In genomic region chr13:55189531-55190107, GRCm38 (mm10) we compare ENCODE assay signal across 8 mouse cellular contexts. TPM values are rescaled to one million over a fixed set of nuclear protein-coding genes. Genes with fewer than 3 reads are reported as not detected.
A peak's percentile ranks its signal among the peaks of the same experiment; 100 is the strongest.
DNase-seq lines count a peak whose midpoint lies in the region; ATAC-seq and TF ChIP-seq lines count a peak whose summit lies in the region.

No protein-coding gene starts in this region.

- H3K9ac ChIP-seq in CH12.LX (ENCODE audit: insufficient read depth, low read depth): peak overlapping the region; percentile 84
- peak overlapping the region; percentile 78 for H3K9ac ChIP-seq in forebrain, embryonic 14.5 days (ENCODE audit: low read length)

- TF ChIP-seq RAD21 in CH12.LX (IDR thresholded peaks at IDR 0.05; ENCODE audit: low read depth, low read length): no peak

- peak; percentile 79 for DNase-seq in heart, embryonic 10.5 days (ENCODE audit: low spot score)
- no peak for DNase-seq in heart, postnatal 4 days
- DNase-seq in CH12.LX (ENCODE audit: extremely low read depth): no peak
- no peak for DNase-seq in forebrain, embryonic 14.5 days (ENCODE audit: low spot score)
- DNase-seq in lung, postnatal 36 days: peak; percentile 76
- DNase-seq in layer of hippocampus, postnatal 25 days (ENCODE audit: extremely low spot score in 1 of 2, low spot score in 1 of 2): no peak
- no peak for DNase-seq in urinary bladder, postnatal 25 days (ENCODE audit: low spot score)
- DNase-seq in left cerebral cortex, postnatal 25 days (ENCODE audit: low spot score in 2 of 2): no peak

- no peaks in the 10 kb centered on the region for H3K27me3 ChIP-seq in heart, embryonic 10.5 days (ENCODE audit: insufficient read depth, poor library complexity, severe bottlenecking)
- H3K27me3 ChIP-seq in CH12.LX (replicated peaks): no peaks in the 10 kb centered on the region
- H3K27me3 ChIP-seq in forebrain, embryonic 14.5 days (replicated peaks; ENCODE audit: control insufficient read depth, insufficient read depth, low read length): no peaks in the 10 kb centered on the region

- H3K79me2 ChIP-seq in CH12.LX (replicated peaks; ENCODE audit: control insufficient read depth, extremely low read depth, insufficient read depth, poor library complexity, severe bottlenecking): no peaks in the 10 kb centered on the region

- peak overlapping the region; percentile 87 for H3K4me2 ChIP-seq in CH12.LX (ENCODE audit: insufficient read depth, low read depth, poor library complexity, severe bottlenecking)
- H3K4me2 ChIP-seq in forebrain, embryonic 14.5 days (ENCODE audit: low read length): peak overlapping the region; percentile 84

- intact Hi-C loops in left cerebral cortex, postnatal 25 days (cut with DNase I): loop anchor here (2.0 kb wide), 1 partner anchor 21 kb away; no protein-coding TSS in a partner anchor

- in situ Hi-C loops in CH12.LX (cut with MboI; ENCODE audit: low pct_ligation_motif_present, low pct_unique_long_range_greater_than_20kb, low sequenced_read_pairs): no loop called here

- 4% methylated on average over 12 of the region's 12 CpGs for WGBS in heart, embryonic 10.5 days
- 3% methylated on average over 12 of the region's 12 CpGs for WGBS in forebrain, embryonic 14.5 days

- peaks cover 16% of the 10 kb centered on the region for H3K4me1 ChIP-seq in heart, embryonic 10.5 days
- H3K4me1 ChIP-seq in CH12.LX (ENCODE audit: control insufficient read depth in 1 of 2, insufficient read depth in 2 of 2): peaks cover 0 to 10% of the 10 kb centered on the region in 2 experiments; a peak in 1 of 4 replicates
- H3K4me1 ChIP-seq in forebrain, embryonic 14.5 days (ENCODE audit: control insufficient read depth, insufficient read depth, low read length): 0 out of 2 replicates have a peak, but pooled peaks cover 10% of the 10 kb centered on the region

- TF ChIP-seq EP300 in CH12.LX (IDR thresholded peaks at IDR 0.05; ENCODE audit: low read length): no peak

- dilution Hi-C loops in CH12.LX (cut with MboI; ENCODE audit: extremely low pct_ligation_motif_present, extremely low pct_unique_long_range_greater_than_20kb, low sequenced_read_pairs): no loop called here

- H3K4me3 ChIP-seq in heart, embryonic 10.5 days: peak overlapping the region; percentile 59
- H3K4me3 ChIP-seq in CH12.LX (replicated peaks in 1 of 3; ENCODE audit: low read depth in 2 of 3, low read length in 2 of 3, poor library complexity in 1 of 3): peak overlapping the region; percentile 65 to 84 (median 75)
- H3K4me3 ChIP-seq in forebrain, embryonic 14.5 days (ENCODE audit: low read depth, low read length): peak overlapping the region; percentile 43

- no peak for TF ChIP-seq CTCF in CH12.LX (conservative IDR thresholded peaks at IDR 0.05 in 1 of 2, IDR thresholded peaks at IDR 0.05 in 1 of 2; ENCODE audit: low read depth in 2 of 2, low read length in 2 of 2)

- peak; percentile 2; the same call in 1 of the 2 replicates for ATAC-seq in forebrain, embryonic 14.5 days

- no peaks in the 10 kb centered on the region for H3K9me3 ChIP-seq in heart, embryonic 10.5 days
- H3K9me3 ChIP-seq in CH12.LX (replicated peaks; ENCODE audit: low read length): peaks cover 5% of the 10 kb centered on the region
- H3K9me3 ChIP-seq in forebrain, embryonic 14.5 days (replicated peaks; ENCODE audit: control insufficient read depth, low read length): no peaks in the 10 kb centered on the region

- TF ChIP-seq POLR2A in CH12.LX (IDR thresholded peaks at IDR 0.05; ENCODE audit: low read depth, low read length): no peak; the same call in 1 of the 2 replicates

- H3K36me3 ChIP-seq in heart, embryonic 10.5 days: no peaks in the 10 kb centered on the region
- peaks cover 0 to 5% of the 10 kb centered on the region in 2 experiments for H3K36me3 ChIP-seq in CH12.LX (replicated peaks in 1 of 2; ENCODE audit: control insufficient read depth in 1 of 2, insufficient read depth in 1 of 2, low read length in 1 of 2)
- no peaks in the 10 kb centered on the region for H3K36me3 ChIP-seq in forebrain, embryonic 14.5 days (ENCODE audit: control insufficient read depth, insufficient read depth, low read length)

- peak overlapping the region; percentile 92 for H3K27ac ChIP-seq in heart, embryonic 10.5 days
- H3K27ac ChIP-seq in CH12.LX (ENCODE audit: insufficient read depth, low read depth): no peak overlapping the region
- H3K27ac ChIP-seq in forebrain, embryonic 14.5 days (ENCODE audit: low read depth, low read length): peak overlapping the region; percentile 89

TF ChIP-seq in CH12.LX, 34 proteins besides CTCF, POLR2A, EP300 and RAD21:
- TF ChIP-seq ZMIZ1 (IDR thresholded peaks at IDR 0.05; ENCODE audit: low read depth, low read length): no peak
- TF ChIP-seq MYC (IDR thresholded peaks at IDR 0.05; ENCODE audit: low read depth, low read length): no peak
- peak; percentile 50 for TF ChIP-seq CHD2 (IDR thresholded peaks at IDR 0.05; ENCODE audit: low read length)
- peak; percentile 41; the same call in 1 of the 2 replicates for TF ChIP-seq ZNF384 (IDR thresholded peaks at IDR 0.05; ENCODE audit: low read depth, low read length)
- TF ChIP-seq SIN3A (IDR thresholded peaks at IDR 0.05; ENCODE audit: low read length): no peak

RNA-seq across cellular contexts. Expression of gene Nsd1, which starts 20.0 kb away (rescaled TPM):
- polyA plus RNA-seq in heart, embryonic 10.5 days (2016; fragmentation: Nextera tagmentation; extraction: Ambion mirVana): 51.0 and 58.4 TPM in 2 replicates
- total RNA-seq in heart, postnatal 4 days (2021): 100 to 1,000 TPM; 107 to 108 TPM
- total RNA-seq in CH12.LX (2012; rRNA removed): 13.8 and 14.6 TPM in 2 replicates
- total RNA-seq in CH12.LX (2014; rRNA removed): 11.2 and 11.8 TPM in 2 replicates
- 12.6 and 13.0 TPM in 2 replicates for polyA plus RNA-seq in CH12.LX (2012; ENCODE audit: insufficient read length, low read depth)
- 52.3 and 61.1 TPM in 2 replicates for polyA plus RNA-seq in forebrain, embryonic 14.5 days (2014; fragmentation: Nextera tagmentation; extraction: Ambion mirVana)
- total RNA-seq in layer of hippocampus, postnatal 25 days (2021): 100 to 1,000 TPM; 117 to 140 TPM
- 100 to 1,000 TPM; 124 to 125 TPM for total RNA-seq in left cerebral cortex, postnatal 25 days (2021)

RNA-seq across cellular contexts. Expression of gene Fgfr4, which starts 37.2 kb away (rescaled TPM):
- 0.46 and 3.5 TPM in 2 replicates for polyA plus RNA-seq in heart, embryonic 10.5 days (2016; fragmentation: Nextera tagmentation; extraction: Ambion mirVana)
- total RNA-seq in heart, postnatal 4 days (2021): 1 to 10 TPM in 1 of 2 experiments, under 1 TPM in 1; 0.61 to 1.3 TPM
- not detected in 2 replicates for total RNA-seq in CH12.LX (2012; rRNA removed)
- total RNA-seq in CH12.LX (2014; rRNA removed): not detected in 2 replicates
- polyA plus RNA-seq in CH12.LX (2012; ENCODE audit: insufficient read length, low read depth): not detected in 2 replicates
- polyA plus RNA-seq in forebrain, embryonic 14.5 days (2014; fragmentation: Nextera tagmentation; extraction: Ambion mirVana): 0.30 and 1.1 TPM in 2 replicates
- total RNA-seq in layer of hippocampus, postnatal 25 days (2021): under 1 TPM; 0.68 to 0.74 TPM
- total RNA-seq in left cerebral cortex, postnatal 25 days (2021): under 1 TPM; 0.21 to 0.27 TPM

RNA-seq across cellular contexts. Expression of gene Gm17617, which starts 56.3 kb away (rescaled TPM):
- polyA plus RNA-seq in heart, embryonic 10.5 days (2016; fragmentation: Nextera tagmentation; extraction: Ambion mirVana): not detected in 2 replicates
- not detected for total RNA-seq in heart, postnatal 4 days (2021)
- total RNA-seq in CH12.LX (2012; rRNA removed): not detected in 2 replicates
- not detected in 2 replicates for total RNA-seq in CH12.LX (2014; rRNA removed)
- not detected in 2 replicates for polyA plus RNA-seq in CH12.LX (2012; ENCODE audit: insufficient read length, low read depth)
- polyA plus RNA-seq in forebrain, embryonic 14.5 days (2014; fragmentation: Nextera tagmentation; extraction: Ambion mirVana): not detected in 2 replicates
- not detected for total RNA-seq in layer of hippocampus, postnatal 25 days (2021)
- total RNA-seq in left cerebral cortex, postnatal 25 days (2021): not detected

Comparison
In these comparisons a context has a peak if more than half of its experiments do, and no peak if none do; other contexts are left out.
1. DNase-seq: peak in heart, embryonic 10.5 days (single experiment) and lung, postnatal 36 days (single experiment); none in heart, postnatal 4 days (single experiment), CH12.LX (single experiment), forebrain, embryonic 14.5 days (single experiment), layer of hippocampus, postnatal 25 days (0 of 2), urinary bladder, postnatal 25 days (single experiment) and left cerebral cortex, postnatal 25 days (0 of 2).
2. RNA of gene Nsd1, which starts 20.0 kb away (total RNA-seq): 117 to 140 TPM in layer of hippocampus, postnatal 25 days, 124 to 125 TPM in left cerebral cortex, postnatal 25 days and 107 to 108 TPM in heart, postnatal 4 days; 11.2 to 14.6 TPM in CH12.LX; every median in the first group is over 4 times any median in the second.
3. Peak in every context shown above with its lines, with median percentiles within 50 percentile points of each other: H3K4me3 ChIP-seq.